Mouse (Mus musculus): ENCODE results near the gene Sp3.
"Not testable (repeated sequence)": the region's sequence is repeated elsewhere in the genome, so short reads cannot be mapped to it uniquely, and the experiment has no call there.

Gene Sp3

DNA sequence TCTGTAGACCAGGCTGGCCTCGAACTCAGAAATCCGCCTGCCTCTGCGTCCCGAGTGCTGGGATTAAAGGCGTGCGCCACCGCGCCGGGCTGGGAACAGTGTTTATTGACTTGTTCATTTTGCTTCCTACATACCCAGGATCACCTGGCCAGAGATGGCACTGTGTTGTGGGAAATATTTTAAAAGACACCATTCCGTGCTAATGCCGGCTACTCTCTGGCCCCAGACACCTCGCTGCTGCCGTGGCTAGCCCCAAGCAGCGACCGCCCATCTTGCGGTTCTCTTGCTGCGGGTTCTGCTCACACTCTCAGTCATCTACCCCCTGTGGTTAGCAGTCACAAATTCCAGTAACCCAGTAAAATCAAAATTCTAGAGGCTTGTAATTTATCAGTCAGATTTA lies 12.3 kb upstream of the Sp3 start:
- no peak for DNase-seq (ENCODE audit: low read depth, low spot score)

DNA sequence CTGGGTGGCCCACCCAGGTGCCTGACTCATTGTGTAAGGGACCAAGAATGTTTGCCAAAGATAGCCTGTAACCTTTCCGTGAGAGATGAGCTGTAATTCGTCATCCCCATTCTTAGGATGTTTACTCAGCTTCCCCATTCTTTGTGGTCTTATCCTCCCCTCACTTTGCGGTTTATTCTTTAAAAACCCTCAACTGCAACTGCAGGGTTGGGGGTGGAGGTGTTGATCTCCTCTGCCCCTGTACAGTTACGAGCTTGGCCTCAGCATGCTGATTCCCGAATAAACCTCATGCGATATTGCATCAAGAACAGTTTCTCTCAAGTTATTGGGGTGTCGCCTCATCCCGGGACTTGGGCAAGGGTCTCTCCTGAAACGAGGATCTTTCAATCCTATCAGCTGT lies 8.7 kb upstream of the Sp3 start:
- DNase-seq (ENCODE audit: low read depth, low spot score) = not testable (repeated sequence)

DNA sequence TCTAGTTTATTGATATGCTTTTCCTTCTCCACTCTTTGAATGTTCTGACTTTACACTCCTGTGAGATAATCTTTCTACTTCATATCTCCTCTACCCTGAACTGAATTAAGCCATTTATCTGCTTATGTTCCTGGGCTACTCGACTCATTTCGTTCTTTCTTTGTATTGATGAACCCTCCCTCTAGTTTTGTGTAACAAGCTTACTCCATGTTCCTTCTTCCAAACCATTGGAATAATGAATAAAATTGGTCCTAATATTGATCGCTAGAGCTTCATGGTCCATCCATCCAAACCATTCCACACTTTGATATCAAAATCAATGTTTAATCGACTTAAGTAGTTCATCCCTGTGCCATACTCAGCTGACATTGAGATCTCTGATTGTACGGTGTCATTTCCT lies 6.4 kb upstream of the Sp3 start, which contains the start of gene Gm11084:
Gene Gm11084, minus strand, starts transcription at position 101 of the 400 bp plus-strand sequence.
- DNase-seq (ENCODE audit: low read depth, low spot score) = no peak

GRCm38 (mm10) chr2:72985516-72985915 lies 5.3 kb upstream of the Sp3 start:
- no peak for DNase-seq (ENCODE audit: low read depth, low spot score)

- DNase-seq (ENCODE audit: low read depth, low spot score) = no peak
Measured at GRCm38 (mm10) chr2:72984806-72985205, 4.6 kb upstream of the Sp3 start.

DNA sequence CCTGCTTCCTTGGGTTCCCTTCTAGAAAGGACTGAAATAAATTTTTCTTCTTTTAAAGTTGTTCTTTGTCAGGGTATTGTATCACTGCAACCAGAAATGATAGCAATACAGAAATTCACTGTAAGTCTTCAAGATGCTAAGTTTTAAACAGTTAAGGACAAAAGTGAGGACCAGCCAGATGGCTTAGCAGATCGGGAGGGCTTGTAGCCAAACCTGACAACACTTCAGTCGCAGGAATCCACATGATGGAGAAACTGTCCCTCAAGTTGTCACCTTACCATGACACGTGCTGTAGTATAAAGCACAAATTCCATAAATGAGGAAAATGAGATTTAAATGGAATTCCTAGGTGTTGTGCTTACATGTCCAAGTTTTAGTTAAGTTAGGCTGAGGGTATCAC lies 3.0 kb upstream of the Sp3 start:
- no peak for DNase-seq (ENCODE audit: low read depth, low spot score)

GRCm38 (mm10) chr2:72982110-72982785 lies 2.0 kb upstream of the Sp3 start:
- no peak for DNase-seq (ENCODE audit: low read depth, low spot score)

- DNase-seq (ENCODE audit: low read depth, low spot score) = no peak
Measured at GRCm38 (mm10) chr2:72981441-72982109, 1.3 kb upstream of the Sp3 start.

- DNase-seq (ENCODE audit: low read depth, low spot score) = no peak
Measured at GRCm38 (mm10) chr2:72981075-72981420, 802 bp upstream of the Sp3 start.

- peak; percentile 94 for DNase-seq (ENCODE audit: low read depth, low spot score)
Measured at GRCm38 (mm10) chr2:72979659-72980071, 581 bp downstream of the Sp3 start.

GRCm38 (mm10) chr2:72978901-72979658 lies 1.2 kb downstream of the Sp3 start:
- peak; percentile 94 for DNase-seq (ENCODE audit: low read depth, low spot score)

DNA sequence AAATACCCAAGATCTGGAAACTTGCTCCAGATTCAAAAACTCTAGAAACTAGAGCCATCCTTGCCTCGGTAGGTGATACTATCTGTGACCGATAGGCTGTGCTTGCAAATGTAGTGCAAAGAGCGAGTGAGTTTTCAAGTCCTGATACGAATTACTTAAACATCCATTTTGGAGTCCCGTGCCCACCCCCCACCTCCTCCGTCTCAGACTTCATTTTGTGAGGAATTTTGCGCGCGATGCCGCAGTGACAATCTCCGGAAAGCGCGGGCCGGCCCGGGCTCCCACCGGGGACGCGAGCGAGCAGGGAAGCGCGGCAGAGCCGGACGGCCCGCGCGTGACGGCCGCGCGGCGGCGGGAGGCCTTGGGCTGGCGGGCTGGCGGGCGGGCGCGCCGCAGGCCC lies 1.8 kb downstream of the Sp3 start:
- DNase-seq (ENCODE audit: low read depth, low spot score) = peak; percentile 71

DNA sequence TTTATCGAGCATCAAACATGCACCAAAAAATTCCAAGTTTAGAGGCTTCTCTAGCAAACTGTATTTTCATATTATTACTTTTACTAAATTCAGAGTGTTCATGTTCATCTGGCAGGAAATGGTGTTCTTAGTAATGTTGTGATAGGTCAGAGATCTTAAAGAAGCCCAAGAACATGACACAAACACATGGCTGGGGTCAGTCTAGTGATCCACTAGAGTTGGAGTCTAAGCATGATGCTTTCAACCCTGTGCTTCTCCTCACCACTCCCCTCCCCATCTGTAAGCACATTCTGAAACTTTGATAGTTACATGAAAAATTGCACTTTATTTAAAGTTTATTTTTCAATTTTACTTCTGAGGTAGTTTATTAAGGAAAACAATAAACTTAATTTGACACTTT lies 3.0 kb downstream of the Sp3 start:
- DNase-seq (ENCODE audit: low read depth, low spot score) = no peak

GRCm38 (mm10) chr2:72976036-72976435 lies 4.2 kb downstream of the Sp3 start:
- no peak for DNase-seq (ENCODE audit: low read depth, low spot score)

DNA sequence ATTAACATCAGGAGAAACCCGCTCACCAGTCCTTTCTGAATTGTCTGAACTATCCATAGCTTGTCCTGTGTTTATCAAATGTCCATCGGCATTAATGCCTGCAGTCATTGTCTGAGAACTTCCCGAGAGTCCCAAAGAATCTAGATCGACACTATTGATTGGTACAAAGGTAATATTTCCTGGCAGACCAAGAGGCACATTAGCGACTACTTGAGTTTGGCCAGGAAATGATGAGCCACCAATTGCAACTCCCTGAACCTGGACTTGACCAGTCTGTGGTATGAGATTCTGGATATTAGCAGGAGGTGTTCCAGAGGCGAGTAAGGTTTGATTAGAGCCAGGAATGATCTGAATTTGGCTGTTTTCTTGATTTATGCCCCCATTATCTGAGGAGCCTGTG lies 9.4 kb downstream of the Sp3 start:
- no peak for DNase-seq (ENCODE audit: low read depth, low spot score)

DNA sequence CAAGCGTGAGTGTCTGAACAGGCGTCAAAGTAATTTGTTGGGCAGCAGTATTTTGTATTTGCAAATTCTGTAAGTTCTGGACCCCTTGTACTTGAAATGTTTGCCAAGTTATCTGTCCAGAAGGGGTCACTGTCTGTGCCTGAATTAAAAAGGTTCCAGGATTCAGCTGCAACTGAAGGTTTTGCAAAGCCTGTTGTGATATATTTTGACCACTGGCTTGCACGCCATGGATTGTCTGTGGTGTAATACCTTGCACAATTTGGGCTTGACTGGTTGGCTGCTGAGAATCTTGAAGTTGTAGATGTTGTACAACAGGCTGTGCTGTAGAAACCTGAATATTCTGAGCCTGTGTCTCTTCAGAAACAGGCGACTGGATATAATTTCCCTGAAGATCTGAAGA lies 9.9 kb downstream of the Sp3 start:
- DNase-seq (ENCODE audit: low read depth, low spot score) = no peak

GRCm38 (mm10) chr2:72968536-72968935 lies 11.7 kb downstream of the Sp3 start:
- DNase-seq (ENCODE audit: low read depth, low spot score) = no peak

- DNase-seq (ENCODE audit: low read depth, low spot score) = no peak
Measured at GRCm38 (mm10) chr2:72965450-72965849, 14.8 kb downstream of the Sp3 start.

GRCm38 (mm10) chr2:72956415-72956814 lies 23.8 kb downstream of the Sp3 start:
- DNase-seq (ENCODE audit: low read depth, low spot score) = no peak

GRCm38 (mm10) chr2:72952979-72953378 lies 27.3 kb downstream of the Sp3 start:
- no peak for DNase-seq (ENCODE audit: low read depth, low spot score)

DNA sequence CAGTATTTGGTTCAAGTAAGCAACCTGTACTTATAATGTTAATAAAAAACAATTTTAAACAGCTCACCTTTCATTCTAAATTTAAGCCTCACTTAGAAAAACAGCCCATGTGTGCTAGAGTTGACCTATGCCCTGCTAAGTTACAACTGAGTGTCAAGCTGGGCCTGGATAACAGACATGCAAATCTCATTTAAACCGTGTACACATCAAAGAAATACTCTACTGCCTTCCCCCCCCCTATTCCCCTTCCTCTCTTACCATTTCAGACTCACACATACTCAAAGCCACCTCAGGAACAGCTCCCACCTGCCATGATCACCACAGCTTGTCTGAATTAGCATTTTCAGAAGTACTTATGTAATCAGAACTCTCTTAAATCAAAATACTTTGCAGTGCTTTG lies 44.3 kb downstream of the Sp3 start:
- no peak for DNase-seq (ENCODE audit: low read depth, low spot score)

DNA sequence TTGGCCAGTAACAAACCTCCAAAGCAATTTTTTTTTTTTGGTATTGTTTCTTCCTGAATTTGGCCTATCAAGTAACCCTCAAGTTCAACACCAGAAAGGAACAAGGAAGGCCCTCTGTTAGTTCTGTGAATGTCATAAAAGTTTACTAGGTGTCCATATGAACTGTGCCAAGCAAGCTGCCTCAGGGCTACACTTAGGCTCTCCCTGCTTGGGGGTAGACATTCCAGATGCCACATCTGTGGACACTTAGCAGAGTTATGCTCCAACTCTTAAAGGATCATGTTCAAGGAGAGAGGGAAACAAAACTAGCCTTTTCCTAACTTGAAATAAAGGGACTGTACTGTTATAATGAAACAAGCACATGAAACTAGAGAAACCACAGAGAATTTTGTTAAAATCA lies 48.1 kb downstream of the Sp3 start:
- DNase-seq (ENCODE audit: low read depth, low spot score) = no peak

DNA sequence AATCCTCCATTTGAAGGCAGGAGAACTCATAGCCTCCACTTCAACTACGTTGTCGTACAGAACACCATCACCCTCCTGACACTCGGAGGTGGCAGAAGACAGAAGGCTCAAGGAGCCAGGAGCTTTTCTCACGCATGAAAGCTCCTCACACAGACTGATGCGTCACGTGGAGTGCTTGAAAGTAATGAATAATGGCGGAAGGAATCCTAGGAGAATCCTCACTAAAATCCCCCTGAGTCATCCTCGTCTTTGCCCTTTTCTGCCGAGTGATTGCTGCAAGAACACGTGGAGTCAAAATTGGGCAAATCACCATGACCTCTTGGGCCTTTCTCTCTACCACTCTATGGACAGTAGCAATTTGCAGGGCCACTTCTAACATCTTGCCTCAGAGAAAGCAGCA lies 55.3 kb downstream of the Sp3 start:
- peak; percentile 24 for DNase-seq (ENCODE audit: low read depth, low spot score)

All from brain, adult 2 months (tissue).